Mouse (Mus musculus) liver, adult 2 months (tissue): ENCODE measurements around the gene Kansl1. TPM values are rescaled to one million over a fixed set of nuclear protein-coding genes. Genes with fewer than 3 reads are reported as not detected.

Experiments used
- DNase-seq: peaks from one replicate; pipeline ENCODE4 v3.0.0-alpha.2; 2011; ENCODE audit warnings: low read depth, low spot score; ENCODE audit errors: extremely low read depth
- H3K27ac ChIP-seq: fragments of 200-500 bp; replicated peaks from 2 replicates; pipeline ENCODE4 v1.5.1; 2012; ENCODE audit warnings: low read depth, mild to moderate bottlenecking, control low read depth, inconsistent platforms, low read length; ENCODE audit not compliant: insufficient read depth
- H3K27me3 ChIP-seq: fragments of 200-500 bp; 2 replicates; pipeline ENCODE4 v1.6.1; 2012; ENCODE audit warnings: mild to moderate bottlenecking, moderate library complexity, low read length, inconsistent platforms; ENCODE audit not compliant: control insufficient read depth, insufficient read depth
- H3K36me3 ChIP-seq: fragments of 200-500 bp; 2 replicates; pipeline ENCODE4 v1.6.1; 2012; ENCODE audit warnings: low read length, inconsistent platforms; ENCODE audit not compliant: control insufficient read depth, insufficient read depth
- H3K4me1 ChIP-seq: fragments of 200-500 bp; 2 replicates; pipeline ENCODE4 v1.6.1; 2011; ENCODE audit warnings: low read length; ENCODE audit not compliant: control insufficient read depth, insufficient read depth
- H3K4me3 ChIP-seq: fragments of 200-500 bp; 2 replicates; pipeline ENCODE4 v1.5.1; 2011; ENCODE audit warnings: low read depth, mild to moderate bottlenecking, control low read depth, low read length, moderate library complexity; ENCODE audit not compliant: insufficient read depth
- H3K79me2 ChIP-seq: fragments of 200-500 bp; 2 replicates; pipeline ENCODE4 v1.6.1; 2012; ENCODE audit warnings: inconsistent platforms, mild to moderate bottlenecking, low read length, moderate library complexity; ENCODE audit not compliant: control insufficient read depth, insufficient read depth
- H3K9ac ChIP-seq: fragments of 200-500 bp; 2 replicates; pipeline ENCODE4 v1.6.1; 2012; ENCODE audit warnings: low read depth, mild to moderate bottlenecking, control low read depth, inconsistent platforms, low read length
- CTCF ChIP-seq: fragments of 200-500 bp; IDR thresholded peaks from 2 replicates; pipeline ENCODE4 v1.5.1; 2011; ENCODE audit warnings: low read depth, low read length, control low read depth
- POLR2A ChIP-seq: fragments of 200-500 bp; IDR thresholded peaks from 2 replicates; pipeline ENCODE4 v1.6.1; 2011; ENCODE audit warnings: low read length, control low read depth; ENCODE audit not compliant: insufficient read depth; ENCODE audit errors: extremely low read depth
- WGBS: fragments of 180-500 bp; shearing (Covaris S2); methylation state at CpG from one replicate; pipeline ENCODE4 v1.1.7; 2018; 5-methylcytosine and 5-hydroxymethylcytosine counted together
- polyA plus RNA-seq: library from polyadenylated mRNA; depleted of rRNA; stranded (reverse); fragments of >200 nt; gene quantifications from 2 replicates; pipeline ENCODE4 v1.2.3, GENCODE M21; 2012
- total RNA-seq: library from RNA; depleted of rRNA; stranded (reverse); fragments of >200 nt; gene quantifications from 2 replicates; pipeline ENCODE4 v1.2.3, GENCODE M21; 2014

Kansl1 gene
- total and polyA plus RNA-seq, 2 experiments = 13.7 to 36.2 TPM

- H3K4me1 ChIP-seq = no peaks in the 10 kb centered on the region
- no peaks in the 10 kb centered on the region for H3K79me2 ChIP-seq
- no peaks in the 10 kb centered on the region for H3K27me3 ChIP-seq
- 84% methylated on average over 8 of the region's 8 CpGs for WGBS
- H3K27ac ChIP-seq = no peak overlapping the region
- no peak for TF ChIP-seq POLR2A
- no peak for TF ChIP-seq CTCF
- H3K36me3 ChIP-seq = no peaks in the 10 kb centered on the region
- no peak for DNase-seq
- H3K4me3 ChIP-seq = no peak overlapping the region
- no peak overlapping the region for H3K9ac ChIP-seq
Observed at GRCm38 (mm10) chr11:104303088-104303960, 165.3 kb downstream of the Kansl1 start.

GRCm38 (mm10) chr11:104302628-104303027 is 166.0 kb downstream of the Kansl1 start:
- 50% methylated on average over 12 of the region's 12 CpGs for WGBS
- no peaks in the 10 kb centered on the region for H3K27me3 ChIP-seq
- H3K9ac ChIP-seq = no peak overlapping the region
- DNase-seq = no peak
- H3K4me3 ChIP-seq = no peak overlapping the region
- no peaks in the 10 kb centered on the region for H3K4me1 ChIP-seq
- TF ChIP-seq POLR2A = no peak
- TF ChIP-seq CTCF = no peak
- H3K27ac ChIP-seq = no peak overlapping the region
- H3K79me2 ChIP-seq = no peaks in the 10 kb centered on the region
- no peaks in the 10 kb centered on the region for H3K36me3 ChIP-seq

- H3K27me3 ChIP-seq = no peaks in the 10 kb centered on the region
- H3K27ac ChIP-seq = no peak overlapping the region
- no peaks in the 10 kb centered on the region for H3K79me2 ChIP-seq
- H3K9ac ChIP-seq = no peak overlapping the region
- H3K36me3 ChIP-seq = no peaks in the 10 kb centered on the region
- DNase-seq = no peak
- TF ChIP-seq POLR2A (no peak), CTCF (no peak)
- 92% methylated on average over 3 of the region's 3 CpGs for WGBS
- H3K4me3 ChIP-seq = no peak overlapping the region
- no peaks in the 10 kb centered on the region for H3K4me1 ChIP-seq
Observed at GRCm38 (mm10) chr11:104297671-104298070, 171.0 kb downstream of the Kansl1 start.

GRCm38 (mm10) chr11:104295656-104296055 is 173.0 kb downstream of the Kansl1 start:
- H3K36me3 ChIP-seq = no peaks in the 10 kb centered on the region
- DNase-seq = no peak
- H3K79me2 ChIP-seq = no peaks in the 10 kb centered on the region
- H3K27me3 ChIP-seq = no peaks in the 10 kb centered on the region
- no peak overlapping the region for H3K9ac ChIP-seq
- WGBS = 29% methylated on average over 6 of the region's 6 CpGs
- H3K4me3 ChIP-seq = no peak overlapping the region
- no peak for TF ChIP-seq POLR2A
- no peak for TF ChIP-seq CTCF
- H3K4me1 ChIP-seq = no peaks in the 10 kb centered on the region
- H3K27ac ChIP-seq = no peak overlapping the region

- H3K4me1 ChIP-seq = no peaks in the 10 kb centered on the region
- 67% methylated on average over 5 of the region's 5 CpGs for WGBS
- no peak overlapping the region for H3K4me3 ChIP-seq
- no peak for DNase-seq
- H3K36me3 ChIP-seq = no peaks in the 10 kb centered on the region
- H3K79me2 ChIP-seq = no peaks in the 10 kb centered on the region
- no peaks in the 10 kb centered on the region for H3K27me3 ChIP-seq
- TF ChIP-seq CTCF (no peak), POLR2A (no peak)
- H3K9ac ChIP-seq = no peak overlapping the region
- H3K27ac ChIP-seq = no peak overlapping the region
Observed at GRCm38 (mm10) chr11:104295145-104295544, 173.5 kb downstream of the Kansl1 start.

GRCm38 (mm10) chr11:104293241-104293640 is 175.4 kb downstream of the Kansl1 start:
- Histone ChIP-seq H3K4me1 (no peaks in the 10 kb centered on the region), H3K79me2 (no peaks in the 10 kb centered on the region), H3K27ac (no peak overlapping the region), H3K4me3 (no peak overlapping the region), H3K27me3 (no peaks in the 10 kb centered on the region), H3K36me3 (no peaks in the 10 kb centered on the region), H3K9ac (no peak overlapping the region)
- WGBS = 74% methylated on average over 9 of the region's 9 CpGs
- DNase-seq = no peak
- TF ChIP-seq POLR2A = no peak
- TF ChIP-seq CTCF = no peak
